Mouse (Mus musculus): Measurements from ENCODE around the gene Ins1. TPM values are rescaled to one million over a fixed set of nuclear protein-coding genes. Genes with fewer than 3 reads are reported as not detected.

The Ins1 gene
- polyA plus RNA-seq (2015; fragmentation: Nextera tagmentation; extraction: Ambion mirVana) = not detected in 2 replicates

- Histone ChIP-seq H3K4me1 (ENCODE audit: control insufficient read depth, insufficient read depth, low read length) (no peaks in the 10 kb centered on the region), H3K27me3 (ENCODE audit: control insufficient read depth, insufficient read depth, low read depth, low read length) (no peaks in the 10 kb centered on the region), H3K27ac (ENCODE audit: low read length) (no peak within 1 kb of the TSS), H3K4me3 (ENCODE audit: low read depth, low read length) (no peak within 1 kb of the TSS), H3K9ac (ENCODE audit: low read depth, low read length) (no peak within 1 kb of the TSS), H3K9me3 (replicated peaks; ENCODE audit: control insufficient read depth, low read length, poor library complexity, severe bottlenecking) (no peaks in the 10 kb centered on the region), H3K36me3 (ENCODE audit: control insufficient read depth, insufficient read depth, low read length) (no peaks in the 10 kb centered on the region), H3K4me2 (ENCODE audit: low read length) (no peak within 1 kb of the TSS)
- no peak for ATAC-seq
Measured at GRCm38 (mm10) chr19:52263997-52264396, at the start of gene Ins1. Gene Ins1, plus strand, starts transcription at chr19:52264297.

Data from midbrain, embryonic 16.5 days (tissue).